Mouse (Mus musculus): ENCODE results near the gene Gm6902. TPM values are rescaled to one million over a fixed set of nuclear protein-coding genes. Genes with fewer than 3 reads are reported as not detected.

The Gm6902 gene
- not detected for total RNA-seq (2023)

DNA sequence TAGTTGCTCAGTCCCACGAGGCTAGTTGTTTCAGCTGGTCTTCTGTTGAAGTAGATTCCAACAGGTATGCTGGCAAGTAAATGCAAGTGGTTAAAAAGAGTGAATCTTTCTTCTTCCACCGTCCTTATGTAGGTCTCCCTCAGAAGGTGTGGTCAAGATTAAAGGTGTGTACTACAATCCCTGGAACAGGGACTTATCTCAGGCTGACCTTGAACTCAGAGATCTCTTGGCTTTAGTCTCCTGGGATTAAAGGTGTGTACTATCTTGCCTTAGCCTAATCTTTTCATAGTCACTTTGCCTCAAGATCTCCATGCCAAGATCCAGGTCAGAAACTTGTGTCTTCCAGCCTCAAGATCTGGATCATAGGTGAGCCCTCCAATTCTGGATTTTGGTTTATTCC, at the start of gene Gm6902:
Gene Gm6902 (minus strand): TSS at position 101 of the 400 bp plus-strand sequence.

DNA sequence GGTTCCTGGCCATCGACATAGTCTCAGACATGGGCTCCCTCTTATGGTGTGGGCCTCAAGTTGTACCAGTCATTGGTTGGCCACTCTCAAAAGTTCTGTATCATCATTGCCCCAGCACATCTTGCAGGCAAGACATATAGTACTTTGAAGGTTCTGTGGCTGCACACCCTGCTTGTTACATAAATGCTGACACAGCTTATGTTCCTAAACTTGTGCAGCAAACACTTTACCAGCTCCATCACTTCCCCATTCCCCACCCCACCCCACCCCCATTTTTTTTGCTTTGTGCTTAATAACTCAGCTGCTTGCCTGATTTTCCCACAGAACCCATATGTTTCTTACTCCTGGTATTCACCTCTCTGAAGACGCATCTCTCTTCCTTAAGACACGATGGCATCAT, 22.2 kb upstream of the Gm6902 start, which contains the start of gene Nlrp4e:
Gene Nlrp4e (plus strand): TSS at position 301 of the 400 bp plus-strand sequence.

DNA sequence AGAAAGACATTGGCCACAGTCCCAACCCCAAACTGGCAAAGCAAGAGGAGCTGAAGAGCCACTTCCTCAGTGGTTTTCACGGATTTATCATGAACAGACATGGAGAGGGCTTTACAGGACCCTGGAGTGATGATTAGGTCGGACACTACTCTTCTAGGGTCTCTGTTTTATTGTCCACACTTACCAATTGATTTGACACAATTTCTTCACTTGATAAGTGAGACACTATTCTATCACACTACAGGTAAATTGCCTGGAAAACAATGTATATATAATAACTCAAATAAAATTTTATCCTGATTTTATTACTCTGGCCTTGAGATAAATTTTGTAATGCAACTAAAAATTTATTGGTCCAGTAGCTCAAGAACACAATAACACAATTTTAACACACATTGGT, 27.1 kb downstream of the Gm6902 start, which contains the start of gene Vmn1r166:
Gene Vmn1r166 (minus strand): TSS at position 101 of the 400 bp plus-strand sequence.

Other genes with a start within 250 kb of the Gm6902 start
- not detected for gene Vmn1r163, start 223.4 kb downstream of the Gm6902 start, total RNA-seq (2023)
- gene Gm8720, start 211.4 kb downstream of the Gm6902 start, total RNA-seq (2023) = not detected
- gene Gm10662, start 134.4 kb downstream of the Gm6902 start, total RNA-seq (2023) = not detected
- not detected for gene Vmn1r165, start 61.6 kb downstream of the Gm6902 start, total RNA-seq (2023)
- gene Vmn1r166, start 27.2 kb downstream of the Gm6902 start, total RNA-seq (2023) = not detected
- gene Nlrp4e, start 22.3 kb upstream of the Gm6902 start, total RNA-seq (2023) = not detected
- gene Nlrp5, start 107.0 kb upstream of the Gm6902 start, total RNA-seq (2023) = not detected
- not detected for gene Vmn1r167, start 228.3 kb upstream of the Gm6902 start, total RNA-seq (2023)